Mouse (Mus musculus): ENCODE data around the gene Pramel1.
"Not testable (repeated sequence)": the region's sequence is repeated elsewhere in the genome, so short reads cannot be mapped to it uniquely, and the experiment has no call there.

Pramel1 gene

DNA sequence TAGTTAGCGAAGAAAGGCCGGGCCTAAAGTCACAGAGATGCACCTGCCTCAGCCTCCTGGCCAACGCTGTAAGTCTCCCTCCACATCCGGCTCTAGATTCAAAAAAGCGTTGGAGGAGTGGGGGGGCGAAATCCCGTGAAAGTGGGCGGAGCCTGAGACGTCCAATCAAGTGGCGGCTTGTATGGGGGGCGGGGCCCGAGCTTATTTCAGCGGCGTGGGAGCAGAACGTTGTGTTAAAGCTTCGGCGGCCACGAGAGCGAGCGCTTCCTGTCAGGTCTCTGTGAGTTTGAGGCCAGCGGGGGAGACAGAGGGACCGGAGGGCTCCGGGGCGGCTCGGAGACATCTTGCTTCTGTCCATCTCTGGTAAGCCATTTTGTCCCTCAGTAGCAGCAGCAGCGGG, at the start of gene Pramel1:
Gene Pramel1 (plus strand): TSS at position 248 of the 400 bp plus-strand sequence.
- DNase-seq (ENCODE audit: low spot score in 2 of 2): peak in 1 of 2 experiments; percentile 64

GRCm38 (mm10) chr4:143345491-143345890, 48.7 kb upstream of the Pramel1 start:
- not testable (repeated sequence) for DNase-seq (ENCODE audit: low spot score in 2 of 2)

- no peak for DNase-seq (ENCODE audit: low spot score in 2 of 2)
These were observed 45.5 kb upstream of the Pramel1 start for GRCm38 (mm10) chr4:143348678-143349077.

DNA sequence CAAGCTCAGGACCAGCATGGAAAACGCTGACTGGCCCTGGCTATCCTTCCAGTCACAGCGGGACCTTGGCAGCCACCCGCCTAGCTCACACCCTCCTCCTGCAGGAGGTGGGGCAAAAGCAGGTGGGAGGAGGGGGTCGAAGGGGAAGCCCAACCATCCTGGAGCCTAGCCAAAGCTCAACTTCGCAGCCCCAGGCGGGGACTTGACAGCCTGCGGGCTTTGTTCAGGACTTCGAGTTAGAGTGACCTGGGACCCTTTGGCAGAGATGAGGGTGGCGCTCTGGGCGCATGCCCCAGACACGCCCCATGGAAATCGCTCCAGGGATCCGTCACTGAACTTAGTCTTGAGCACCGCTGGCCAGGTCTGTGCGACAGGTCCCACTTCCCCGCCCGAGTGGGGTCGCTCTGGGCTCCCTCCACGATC, 44.7 kb upstream of the Pramel1 start, which contains the start of gene Lrrc38:
Gene Lrrc38 (plus strand): TSS at position 274 of the 423 bp plus-strand sequence.
- no peak for DNase-seq (ENCODE audit: low spot score in 2 of 2)

- no peak for DNase-seq (ENCODE audit: low spot score in 2 of 2)
These were observed 43.9 kb upstream of the Pramel1 start for GRCm38 (mm10) chr4:143350047-143351015.

DNA sequence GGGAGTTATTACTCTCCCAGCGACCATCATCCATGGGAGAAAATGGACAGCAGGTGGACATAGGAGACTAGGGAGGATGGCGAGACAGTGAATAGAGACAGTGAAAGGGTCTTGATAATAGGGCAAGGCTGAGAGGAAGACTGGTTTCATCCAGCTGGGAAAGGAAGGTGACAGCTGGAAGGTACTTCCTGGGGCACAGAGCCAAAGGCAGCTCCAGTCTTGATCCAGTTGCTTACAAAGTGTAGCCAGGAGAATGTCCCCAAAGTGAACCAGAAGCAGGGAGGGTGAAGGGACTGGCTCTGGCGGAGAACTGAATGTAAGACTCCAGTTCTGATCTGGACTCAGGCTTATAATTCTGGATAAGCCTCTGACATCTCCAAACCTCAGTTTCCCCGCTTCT, 41.9 kb upstream of the Pramel1 start:
- no peak for DNase-seq (ENCODE audit: low spot score in 2 of 2)

GRCm38 (mm10) chr4:143361520-143361919, 32.7 kb upstream of the Pramel1 start:
- DNase-seq (ENCODE audit: low spot score in 2 of 2): no peak

DNA sequence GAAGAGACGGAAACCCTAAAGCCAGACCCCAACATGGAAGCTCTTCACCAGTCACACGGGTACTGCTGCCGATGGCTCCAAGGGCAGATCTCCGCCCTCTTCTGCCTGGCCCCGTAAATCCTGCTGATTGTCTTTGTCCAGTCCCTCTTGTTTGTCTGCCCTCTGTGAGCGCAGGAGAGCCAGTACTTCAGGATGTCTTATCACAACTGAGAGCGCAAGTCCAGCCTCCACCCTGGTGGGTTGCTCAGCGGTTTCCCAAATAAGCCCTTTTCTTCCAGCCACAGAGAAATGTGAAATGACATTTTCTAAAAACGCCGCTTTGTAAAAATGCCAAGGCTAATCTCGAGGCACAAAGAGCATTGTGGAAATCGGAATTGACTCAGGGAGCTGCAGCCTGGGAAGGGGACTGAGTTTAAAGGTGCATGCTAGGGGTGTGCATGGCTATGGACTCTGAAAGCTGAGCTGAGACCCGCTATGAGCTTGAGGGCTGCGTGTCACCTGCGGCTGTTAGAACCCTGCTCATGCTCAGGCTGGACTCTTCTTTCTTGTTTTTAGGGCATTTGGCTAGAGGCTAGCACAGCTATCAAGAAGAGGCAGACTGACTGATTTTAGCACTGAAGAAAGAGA, 27.7 kb upstream of the Pramel1 start:
- no peak for DNase-seq (ENCODE audit: low spot score in 2 of 2)

DNA sequence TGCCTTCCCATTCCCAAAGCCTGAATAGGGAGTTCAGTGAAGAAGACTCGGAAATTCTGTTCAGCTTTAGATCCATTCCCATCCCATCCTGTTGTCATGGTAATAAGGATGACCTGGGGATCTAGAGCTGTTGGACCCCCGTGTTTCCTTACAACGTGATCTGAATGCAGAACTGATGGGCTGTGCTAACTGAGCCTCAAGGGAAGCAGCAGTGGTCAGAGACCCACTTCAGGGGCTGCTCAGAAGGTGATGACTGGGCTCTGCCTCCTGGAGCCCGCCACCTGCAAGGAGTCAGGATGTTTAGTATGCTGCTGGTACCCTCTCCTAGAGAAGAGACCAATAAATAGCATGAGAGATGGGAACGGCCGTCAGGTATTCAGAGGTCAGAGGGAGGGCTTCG, 14.7 kb upstream of the Pramel1 start:
- DNase-seq (ENCODE audit: low spot score in 2 of 2): no peak

DNA sequence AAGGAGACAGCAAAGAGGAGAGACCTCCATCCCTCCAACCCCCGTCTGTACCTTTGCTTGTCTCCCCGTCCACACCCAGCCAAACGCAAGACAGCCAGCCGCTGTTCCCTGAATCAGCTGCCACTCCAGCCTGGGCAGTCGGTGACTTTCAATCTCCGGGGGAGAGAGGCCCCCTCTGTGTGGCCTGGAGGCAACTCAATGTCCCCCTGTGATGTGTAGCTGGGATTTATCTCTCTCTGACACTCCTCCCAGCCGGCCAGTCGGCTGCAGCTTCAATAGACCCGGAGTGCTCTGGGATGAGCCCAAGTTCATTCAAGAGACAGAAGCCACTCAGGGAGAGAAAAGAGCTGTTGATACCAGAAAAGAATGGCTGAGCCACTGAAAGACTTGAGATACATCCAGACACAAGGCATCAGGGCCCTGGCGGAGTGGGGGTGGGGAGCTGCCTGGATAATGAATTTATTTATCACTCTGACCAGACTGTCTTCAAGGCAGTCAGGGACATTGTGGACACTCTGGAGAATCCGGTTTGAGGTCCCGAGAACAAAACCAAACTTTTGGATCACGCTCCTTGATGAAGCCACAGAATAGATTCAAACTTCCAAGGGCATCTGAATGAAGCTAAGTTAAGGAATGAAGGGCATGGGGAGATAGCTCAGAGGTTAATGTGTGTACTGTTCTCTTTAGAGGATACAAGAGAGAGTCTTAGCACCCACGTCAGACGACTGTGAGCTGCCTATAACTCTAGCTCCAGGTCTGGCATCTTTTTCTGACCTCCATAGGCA, 14.1 kb upstream of the Pramel1 start:
- DNase-seq (ENCODE audit: low spot score in 2 of 2): no peak

DNA sequence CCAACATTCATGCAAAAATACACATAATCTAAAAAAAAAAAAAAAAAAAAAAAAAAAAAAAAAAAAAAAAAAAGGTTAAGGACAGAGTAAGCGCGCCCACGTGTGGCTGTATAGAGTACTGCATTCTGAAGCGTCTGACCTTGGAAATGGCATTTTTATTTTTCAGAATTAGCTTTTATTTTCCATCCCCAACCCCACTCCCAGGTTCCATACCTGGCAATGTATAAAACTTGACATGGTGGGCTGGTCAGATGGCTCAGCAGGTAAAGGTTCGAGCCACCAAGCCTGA, 13.6 kb upstream of the Pramel1 start:
- no peak for DNase-seq (ENCODE audit: low spot score in 2 of 2)

- DNase-seq (ENCODE audit: low spot score in 2 of 2): no peak
These were observed 12.1 kb upstream of the Pramel1 start for GRCm38 (mm10) chr4:143382163-143382562.

DNA sequence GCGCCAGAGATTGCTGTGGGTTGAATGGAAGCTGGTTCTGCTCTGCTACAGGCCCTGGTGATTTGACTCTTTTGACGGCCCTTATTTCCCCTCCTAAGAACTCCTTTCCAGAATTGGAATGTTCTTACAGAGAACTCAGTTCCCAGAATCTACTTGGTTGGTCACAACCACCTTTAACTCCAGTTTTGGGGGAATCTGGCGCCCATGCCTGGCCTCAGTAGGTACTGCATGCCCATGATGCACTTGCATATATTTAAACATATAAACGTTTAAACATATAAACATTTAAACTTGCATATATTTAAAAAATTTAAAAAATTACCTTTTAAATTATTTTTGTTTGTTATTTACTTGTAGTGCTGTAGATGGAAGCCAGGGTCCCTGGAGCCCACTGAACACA, 10.6 kb upstream of the Pramel1 start:
- no peak for DNase-seq (ENCODE audit: low spot score in 2 of 2)

- peak in 1 of 2 experiments; percentile 41 for DNase-seq (ENCODE audit: low spot score in 2 of 2)
These were observed 5.1 kb upstream of the Pramel1 start for GRCm38 (mm10) chr4:143388955-143389702.

DNA sequence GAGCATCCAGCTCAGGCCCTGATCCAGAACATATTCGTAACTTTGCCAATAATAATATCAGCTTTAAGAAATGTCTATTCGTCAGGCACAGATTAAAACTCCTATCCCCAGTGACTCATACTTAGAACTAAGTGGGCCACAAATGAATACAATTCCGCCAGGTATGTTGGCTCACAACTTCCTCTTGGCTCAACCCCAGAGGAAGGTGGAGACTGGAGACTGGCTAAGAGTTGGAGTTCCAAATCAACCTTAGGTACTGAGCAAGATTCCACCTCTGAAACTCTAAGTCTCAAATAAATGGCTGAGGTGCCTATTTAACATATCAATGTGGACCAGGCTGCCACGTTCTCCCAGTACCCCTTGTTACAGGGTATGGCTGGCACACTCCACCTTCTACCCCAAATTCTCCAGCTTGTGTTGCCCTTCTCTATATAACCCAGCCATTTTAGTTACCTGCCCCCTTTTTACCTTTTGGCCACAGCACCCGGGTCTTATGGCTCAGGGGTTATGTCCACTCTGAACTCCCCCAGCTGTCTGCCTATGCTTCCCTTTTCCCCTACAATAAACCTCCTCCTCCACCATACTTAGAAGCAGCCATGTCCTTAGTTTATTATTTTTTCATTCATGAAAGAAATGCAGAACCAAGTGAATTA, 17.5 kb downstream of the Pramel1 start:
- no peak for DNase-seq (ENCODE audit: low spot score in 2 of 2)

- peak; percentile 87 to 89 for DNase-seq (ENCODE audit: low spot score in 2 of 2)
These were observed 18.2 kb downstream of the Pramel1 start, which contains the start of gene Pramef8 for GRCm38 (mm10) chr4:143412219-143413092. Gene Pramef8 (plus strand): TSS chr4:143412426.

GRCm38 (mm10) chr4:143413621-143414020, 19.4 kb downstream of the Pramel1 start:
- no peak for DNase-seq (ENCODE audit: low spot score in 2 of 2)

GRCm38 (mm10) chr4:143414121-143414520, 19.9 kb downstream of the Pramel1 start:
- no peak for DNase-seq (ENCODE audit: low spot score in 2 of 2)

DNA sequence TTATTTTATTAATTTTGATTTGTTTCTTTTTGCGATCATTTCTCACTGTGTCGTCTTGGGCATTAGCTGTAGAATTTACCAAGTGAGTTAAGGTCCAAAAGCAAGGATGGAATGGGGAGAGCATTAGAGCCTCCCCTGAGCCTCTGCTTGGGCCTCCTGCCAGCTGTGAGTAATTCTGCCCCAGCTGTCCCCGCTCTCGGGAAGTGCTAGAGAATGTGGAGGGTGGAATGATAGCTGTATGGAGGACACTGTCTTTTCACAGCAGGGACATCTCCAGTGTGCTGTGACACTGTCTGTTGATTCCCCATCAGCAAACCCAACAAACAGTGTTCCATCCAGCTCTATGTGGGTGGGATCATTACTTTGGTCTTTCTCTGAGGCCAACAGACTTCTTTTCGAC, 32.5 kb downstream of the Pramel1 start:
- DNase-seq (ENCODE audit: low spot score in 2 of 2): not testable (repeated sequence)
